Mouse (Mus musculus): ENCODE measurements at regions not wholly inside any gene's neighbourhood (a gene's known extent, or its start where the extent isn't known, plus 50 kb on each side); places are given as distances from the start of the nearest gene placed in this dataset.

DNA sequence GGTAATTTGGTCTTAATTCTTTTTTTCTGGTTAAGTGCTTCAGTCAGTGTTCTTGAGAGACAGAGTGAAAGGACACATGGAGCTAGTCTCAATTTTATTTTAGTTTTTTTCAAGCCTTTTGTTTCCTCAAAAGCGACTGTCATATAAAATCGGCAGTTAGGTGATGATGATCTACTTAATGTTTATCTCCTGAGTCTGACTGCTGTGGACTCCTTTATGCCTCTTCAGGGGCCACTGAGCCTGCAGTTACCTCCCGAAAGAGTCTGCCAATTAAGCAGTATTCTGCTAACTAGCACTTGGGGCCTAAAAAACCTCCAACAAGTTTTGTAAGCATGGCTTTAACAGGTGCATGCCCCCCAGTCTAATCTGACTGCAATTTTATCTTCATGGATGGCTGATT is 170.0 kb upstream of the Flrt2 start:
- H3K4me2 ChIP-seq, result no peak overlapping the region
- no peaks in the 10 kb centered on the region for H3K27me3 ChIP-seq
- no peaks in the 10 kb centered on the region for H3K36me3 ChIP-seq
- ATAC-seq (ENCODE audit: low FRiP score), result no peak
- H3K4me3 ChIP-seq, result no peak overlapping the region
- no peaks in the 10 kb centered on the region for H3K4me1 ChIP-seq (replicated peaks)
- H3K9me3 ChIP-seq, result no peaks in the 10 kb centered on the region
- H3K27ac ChIP-seq, result no peak overlapping the region
- 83% methylated on average over 3 of the region's 3 CpGs for WGBS
- no peak overlapping the region for H3K9ac ChIP-seq

DNA sequence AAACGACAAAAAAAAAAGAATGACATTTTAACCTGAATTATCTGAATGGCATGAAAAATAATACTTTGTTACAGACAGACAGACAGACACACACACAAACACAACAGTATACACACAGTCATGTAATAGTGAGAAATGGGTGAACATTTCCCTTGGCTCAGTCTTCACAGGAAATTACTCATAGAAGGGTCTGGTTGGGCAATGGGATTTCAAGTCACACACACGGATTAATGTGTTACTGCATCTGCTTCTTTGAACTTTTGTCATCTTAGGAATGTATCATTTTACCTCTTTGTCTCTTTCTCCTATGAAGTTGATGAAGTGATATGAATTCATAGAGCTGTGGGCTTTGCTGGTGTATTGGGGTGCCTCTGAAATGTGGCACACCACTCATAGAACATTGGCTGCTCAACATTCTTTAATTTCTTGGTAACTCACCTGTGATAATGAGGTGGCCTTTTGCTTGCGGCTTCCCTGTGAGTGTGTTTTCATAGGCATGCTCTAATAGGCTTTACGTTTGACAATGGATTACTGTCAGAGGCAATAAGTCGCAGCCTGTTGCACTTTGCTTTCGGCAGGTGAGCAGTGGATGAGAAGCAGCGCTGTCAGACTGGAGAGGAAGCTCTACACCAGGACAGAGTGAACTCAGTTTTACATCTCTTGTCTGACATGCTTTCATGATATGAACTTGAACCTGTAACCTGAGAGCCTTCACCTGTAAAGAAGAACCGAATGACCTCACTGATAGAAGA is 158.0 kb upstream of the Flrt2 start:
- no peak for ATAC-seq (ENCODE audit: low FRiP score)
- Histone ChIP-seq H3K4me1 (replicated peaks) (no peaks in the 10 kb centered on the region), H3K9me3 (no peaks in the 10 kb centered on the region), H3K4me3 (no peak overlapping the region), H3K9ac (no peak overlapping the region), H3K27ac (no peak overlapping the region), H3K27me3 (no peaks in the 10 kb centered on the region), H3K36me3 (no peaks in the 10 kb centered on the region), H3K4me2 (no peak overlapping the region)
- 82% methylated on average over 8 of the region's 8 CpGs for WGBS

DNA sequence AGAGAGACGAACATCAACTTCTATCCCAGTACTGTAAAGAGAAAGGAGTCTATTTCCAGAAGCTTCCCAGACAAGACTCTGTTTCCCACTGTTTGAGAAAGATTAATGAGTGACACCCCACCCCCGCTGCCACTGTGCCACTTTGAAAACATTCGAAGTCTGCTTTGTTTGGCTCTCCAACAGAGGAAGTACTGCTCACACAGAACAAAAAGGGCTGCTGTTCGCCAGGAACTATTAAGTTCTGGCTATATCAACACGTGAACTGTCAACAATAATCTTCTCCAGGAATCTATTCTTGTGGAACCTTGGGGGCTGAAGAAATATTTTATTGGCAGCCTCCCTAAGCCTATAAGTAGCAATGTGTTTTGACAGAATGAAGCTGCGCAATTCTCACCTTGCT is 144.7 kb upstream of the Flrt2 start:
- H3K4me3 ChIP-seq, result no peak overlapping the region
- no peak for ATAC-seq (ENCODE audit: low FRiP score)
- 0 out of 2 replicates have a peak, but pooled peaks cover 4% of the 10 kb centered on the region for H3K4me1 ChIP-seq (replicated peaks)
- no peaks in the 10 kb centered on the region for H3K27me3 ChIP-seq
- H3K9me3 ChIP-seq, result no peaks in the 10 kb centered on the region
- H3K9ac ChIP-seq, result no peak overlapping the region
- 27% methylated on average over 6 of the region's 6 CpGs for WGBS
- H3K36me3 ChIP-seq, result no peaks in the 10 kb centered on the region
- H3K27ac ChIP-seq, result no peak overlapping the region
- no peak overlapping the region for H3K4me2 ChIP-seq

DNA sequence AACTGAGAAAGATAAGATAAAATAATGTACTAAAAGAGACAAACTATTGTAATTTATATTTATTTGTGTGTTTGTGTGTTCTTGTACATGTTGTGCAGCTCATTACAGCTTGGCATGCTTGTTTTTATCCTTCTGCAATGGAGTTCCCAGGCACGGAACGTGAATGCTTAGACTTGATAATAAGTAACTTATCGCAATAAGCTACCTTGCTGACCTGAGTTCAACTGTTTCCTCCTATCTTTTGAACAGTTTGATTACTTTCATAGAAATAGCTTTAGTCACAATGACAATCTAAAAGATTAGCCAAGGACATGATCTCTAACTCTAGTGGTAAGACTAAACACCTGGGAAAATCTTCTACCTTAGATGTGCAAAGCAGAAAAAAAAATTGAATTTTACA is 138.9 kb upstream of the Flrt2 start:
- 96% methylated on average over 3 of the region's 3 CpGs for WGBS
- H3K4me3 ChIP-seq, result no peak overlapping the region
- no peak overlapping the region for H3K9ac ChIP-seq
- no peaks in the 10 kb centered on the region for H3K4me1 ChIP-seq (replicated peaks)
- H3K4me2 ChIP-seq, result no peak overlapping the region
- no peak for ATAC-seq (ENCODE audit: low FRiP score)
- no peaks in the 10 kb centered on the region for H3K36me3 ChIP-seq
- H3K9me3 ChIP-seq, result no peaks in the 10 kb centered on the region
- H3K27ac ChIP-seq, result no peak overlapping the region
- no peaks in the 10 kb centered on the region for H3K27me3 ChIP-seq

DNA sequence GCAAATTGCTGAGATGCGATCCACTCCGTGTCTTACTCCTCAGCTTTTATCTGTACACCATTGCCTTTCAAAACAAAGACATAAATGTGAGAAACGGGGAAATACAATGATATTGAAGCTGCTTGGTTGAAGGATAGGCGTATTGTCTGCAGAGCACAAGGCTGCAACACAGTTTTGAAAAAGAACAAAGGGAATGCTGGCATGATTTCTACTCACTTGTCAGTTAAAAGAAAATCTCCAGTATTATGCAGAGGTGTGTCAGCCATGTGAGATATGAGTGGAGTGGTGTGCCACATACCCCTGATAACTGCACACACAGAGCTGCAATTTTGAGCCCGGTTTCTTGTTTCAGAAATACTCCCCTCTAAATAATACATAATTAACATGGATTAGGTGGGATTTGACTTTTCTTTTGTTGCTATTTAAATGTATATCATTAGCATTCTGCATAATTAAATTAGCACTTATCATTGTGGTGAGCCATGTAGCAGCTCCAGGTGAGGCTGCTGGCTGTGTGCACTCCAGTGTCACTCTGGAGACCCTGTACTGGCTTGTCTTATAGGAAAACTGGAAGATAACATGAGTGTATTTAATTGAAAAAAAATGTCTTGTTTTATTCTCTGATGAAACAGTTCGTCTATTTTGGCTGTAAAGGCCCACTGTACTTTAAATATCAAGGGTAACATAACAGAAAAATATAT is 133.2 kb upstream of the Flrt2 start:
- peak; percentile 57; the same call in 1 of the 2 replicates for ATAC-seq (ENCODE audit: low FRiP score)
- no peaks in the 10 kb centered on the region for H3K4me1 ChIP-seq (replicated peaks)
- 60% methylated on average over 6 of the region's 6 CpGs for WGBS
- H3K4me3 ChIP-seq, result no peak overlapping the region
- no peaks in the 10 kb centered on the region for H3K9me3 ChIP-seq
- no peak overlapping the region for H3K4me2 ChIP-seq
- no peak overlapping the region for H3K9ac ChIP-seq
- H3K36me3 ChIP-seq, result no peaks in the 10 kb centered on the region
- no peak overlapping the region for H3K27ac ChIP-seq
- no peaks in the 10 kb centered on the region for H3K27me3 ChIP-seq

DNA sequence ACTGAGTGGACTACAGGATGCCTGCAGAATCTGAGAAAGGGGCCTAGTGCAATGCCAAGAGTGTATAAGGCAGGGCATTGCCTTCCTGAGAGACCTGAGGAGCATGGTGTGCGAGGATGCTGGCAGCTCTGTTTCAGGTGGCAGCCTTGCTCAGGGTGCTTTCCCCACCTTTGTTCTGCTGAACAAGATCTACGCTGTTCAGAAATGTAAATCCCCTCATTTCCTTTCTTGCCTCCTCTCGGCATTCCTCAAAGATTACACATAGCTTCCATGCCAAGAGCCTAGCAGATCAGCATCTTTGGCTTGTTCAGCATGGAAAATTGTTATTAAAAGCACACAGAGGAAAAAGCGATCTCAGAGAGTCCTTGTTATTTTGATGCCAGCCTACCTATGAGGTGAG is 128.6 kb upstream of the Flrt2 start:
- WGBS, result 83% methylated on average over 4 of the region's 4 CpGs

DNA sequence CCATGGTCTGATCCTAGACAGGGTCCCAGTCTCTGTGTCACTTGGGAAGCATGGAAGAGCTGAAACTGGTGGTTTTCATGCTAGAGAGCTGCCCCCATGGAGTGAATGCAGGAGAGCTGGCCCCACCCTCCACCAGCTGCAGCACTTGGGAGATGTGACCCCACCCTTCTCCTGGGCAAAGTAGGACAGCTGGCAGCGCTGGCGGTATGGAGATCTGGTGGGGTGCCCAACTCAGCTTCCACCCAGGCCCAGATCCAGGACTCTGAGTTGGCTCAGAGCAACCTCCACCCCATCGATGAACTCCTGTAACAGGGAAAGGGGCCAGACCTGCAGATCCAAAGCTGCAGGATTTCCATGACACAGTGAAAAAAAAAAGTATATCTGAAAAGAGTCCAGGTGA is 115.3 kb upstream of the Flrt2 start:
- ATAC-seq (ENCODE audit: low FRiP score), result no peak
- Histone ChIP-seq H3K36me3 (no peaks in the 10 kb centered on the region), H3K4me3 (no peak overlapping the region), H3K4me1 (replicated peaks) (no peaks in the 10 kb centered on the region), H3K4me2 (no peak overlapping the region), H3K9ac (no peak overlapping the region), H3K27me3 (no peaks in the 10 kb centered on the region), H3K9me3 (no peaks in the 10 kb centered on the region), H3K27ac (no peak overlapping the region)
- WGBS, result 90% methylated on average over 3 of the region's 3 CpGs

More for the DNA sequence above, 128.6 kb upstream of the Flrt2 start:
- H3K9me3 ChIP-seq, result no peaks in the 10 kb centered on the region
- no peak overlapping the region for H3K4me3 ChIP-seq
- no peak overlapping the region for H3K4me2 ChIP-seq
- H3K27me3 ChIP-seq, result no peaks in the 10 kb centered on the region
- no peak for ATAC-seq (ENCODE audit: low FRiP score)
- no peak overlapping the region for H3K27ac ChIP-seq
- no peak overlapping the region for H3K9ac ChIP-seq
- H3K36me3 ChIP-seq, result no peaks in the 10 kb centered on the region
- H3K4me1 ChIP-seq (replicated peaks), result no peaks in the 10 kb centered on the region

DNA sequence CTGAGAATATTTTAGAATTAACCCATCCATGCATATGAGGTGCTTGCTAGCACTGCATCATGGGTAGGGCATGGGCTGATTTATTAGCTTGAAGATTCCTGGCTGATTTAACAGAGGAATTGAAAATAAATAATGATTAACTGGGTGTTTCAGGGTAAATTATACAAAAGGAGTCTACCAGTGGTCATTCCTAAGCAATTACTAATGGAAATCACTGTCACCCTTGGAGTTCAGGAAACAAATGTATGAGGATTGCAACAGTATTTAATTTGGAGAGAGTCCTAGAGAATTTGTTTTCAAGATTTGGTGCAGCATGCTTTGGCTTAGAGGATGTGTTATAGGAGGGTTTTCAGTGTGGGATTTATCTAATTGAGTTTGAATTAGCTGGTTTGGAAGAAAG is 103.0 kb upstream of the Flrt2 start:
- ATAC-seq (ENCODE audit: low FRiP score), result no peak
- no peaks in the 10 kb centered on the region for H3K27me3 ChIP-seq
- no peaks in the 10 kb centered on the region for H3K4me1 ChIP-seq (replicated peaks)
- H3K4me3 ChIP-seq, result no peak overlapping the region
- no peak overlapping the region for H3K4me2 ChIP-seq
- H3K36me3 ChIP-seq, result no peaks in the 10 kb centered on the region
- H3K9me3 ChIP-seq, result no peaks in the 10 kb centered on the region
- H3K9ac ChIP-seq, result no peak overlapping the region
- H3K27ac ChIP-seq, result no peak overlapping the region

DNA sequence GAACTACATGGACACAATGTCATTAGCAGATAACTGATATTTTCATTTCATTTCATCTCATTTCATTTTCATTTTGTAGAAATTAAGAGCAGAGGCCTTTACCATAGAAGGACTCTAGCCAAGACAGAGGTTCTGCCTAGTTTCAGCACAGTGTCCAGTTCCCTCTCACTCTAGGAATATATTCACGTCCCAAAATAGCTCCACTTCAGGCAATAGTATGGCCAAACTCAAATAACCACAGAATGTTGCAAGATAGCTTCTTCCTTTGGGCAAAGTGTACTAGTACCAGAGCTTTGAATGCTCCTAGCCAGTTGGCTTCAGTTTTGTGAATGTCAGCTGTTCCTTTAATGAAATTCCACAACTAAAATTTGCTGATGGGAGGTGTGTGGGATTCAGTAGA is 72.7 kb upstream of the Flrt2 start:
- no peak for ATAC-seq (ENCODE audit: low FRiP score)
- Histone ChIP-seq H3K27ac (no peak overlapping the region), H3K4me3 (no peak overlapping the region), H3K4me2 (no peak overlapping the region), H3K36me3 (no peaks in the 10 kb centered on the region), H3K9ac (no peak overlapping the region), H3K4me1 (replicated peaks) (no peaks in the 10 kb centered on the region; the same call in 1 of the 2 replicates), H3K9me3 (no peaks in the 10 kb centered on the region), H3K27me3 (no peaks in the 10 kb centered on the region)
- 93% methylated on average over 1 of the region's 1 CpGs for WGBS

DNA sequence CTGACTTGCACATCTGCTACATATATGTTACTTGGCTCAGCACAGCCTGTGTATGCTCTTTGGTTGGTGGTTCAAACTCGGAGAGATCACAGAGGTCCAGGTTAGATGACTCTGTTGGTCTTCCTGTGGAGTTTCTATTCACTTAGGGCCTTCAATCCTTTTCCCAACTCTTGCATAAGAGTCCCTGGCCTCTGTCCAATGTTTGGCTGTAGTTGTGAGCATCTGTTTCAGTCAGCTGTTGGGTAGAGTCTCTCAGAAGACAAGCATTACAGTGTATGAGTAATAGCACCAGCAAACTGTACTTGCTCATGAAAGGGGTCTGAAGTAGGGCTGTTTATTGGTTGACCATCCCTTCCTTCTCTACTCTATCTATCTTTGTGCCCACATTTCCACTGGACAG is 61.0 kb upstream of the Flrt2 start:
- 81% methylated on average over 1 of the region's 1 CpGs for WGBS
- no peak overlapping the region for H3K4me3 ChIP-seq
- no peaks in the 10 kb centered on the region for H3K4me1 ChIP-seq (replicated peaks)
- ATAC-seq (ENCODE audit: low FRiP score), result no peak
- no peaks in the 10 kb centered on the region for H3K9me3 ChIP-seq
- H3K9ac ChIP-seq, result no peak overlapping the region
- H3K36me3 ChIP-seq, result no peaks in the 10 kb centered on the region
- no peak overlapping the region for H3K27ac ChIP-seq
- no peaks in the 10 kb centered on the region for H3K27me3 ChIP-seq
- no peak overlapping the region for H3K4me2 ChIP-seq

DNA sequence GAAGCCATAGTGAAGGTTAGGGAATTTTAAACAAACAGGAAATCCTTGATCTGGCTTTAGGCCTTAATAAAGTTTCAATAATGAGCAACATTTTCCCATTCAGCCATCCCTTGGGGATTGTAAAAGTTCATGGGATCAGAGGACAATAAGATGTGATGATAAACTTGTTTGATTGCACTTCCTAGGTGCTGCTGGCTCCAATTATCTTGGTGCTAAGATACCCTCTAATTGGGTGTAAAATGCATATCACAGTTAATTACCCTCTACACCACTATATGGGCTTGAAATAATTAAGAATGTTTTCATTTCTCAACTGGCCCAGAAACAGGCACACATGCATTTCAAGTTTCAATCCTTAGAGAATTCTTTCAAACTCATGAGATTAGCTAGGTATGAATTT is 55.4 kb upstream of the Flrt2 start:
- Histone ChIP-seq H3K4me2 (no peak overlapping the region), H3K27ac (no peak overlapping the region), H3K9ac (no peak overlapping the region), H3K27me3 (no peaks in the 10 kb centered on the region), H3K4me3 (no peak overlapping the region), H3K36me3 (no peaks in the 10 kb centered on the region), H3K9me3 (no peaks in the 10 kb centered on the region), H3K4me1 (replicated peaks) (no peaks in the 10 kb centered on the region)
- no peak for ATAC-seq (ENCODE audit: low FRiP score)

DNA sequence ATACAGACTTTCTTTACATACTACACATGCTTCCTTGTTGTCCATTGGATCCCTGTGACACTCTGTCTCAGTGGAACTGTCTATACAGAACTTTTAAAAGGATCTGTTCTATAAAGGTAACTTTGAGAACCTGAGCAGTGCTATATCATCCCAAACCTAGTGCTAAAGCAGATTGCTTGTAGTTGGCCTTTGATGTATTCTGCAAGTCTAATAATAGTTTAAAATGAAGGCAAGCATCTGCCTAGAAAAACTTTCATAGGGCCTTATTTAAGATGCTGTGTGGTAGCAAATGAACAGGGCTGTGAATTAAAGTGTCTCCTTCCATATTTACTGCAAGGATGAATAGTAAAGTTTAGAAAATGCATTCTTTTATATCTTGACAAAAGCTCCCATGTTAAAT is 52.1 kb upstream of the Flrt2 start:
- ATAC-seq (ENCODE audit: low FRiP score), result no peak
- Histone ChIP-seq H3K27ac (no peak overlapping the region), H3K9ac (no peak overlapping the region), H3K36me3 (no peaks in the 10 kb centered on the region), H3K4me1 (replicated peaks) (no peaks in the 10 kb centered on the region), H3K9me3 (no peaks in the 10 kb centered on the region), H3K4me2 (no peak overlapping the region), H3K4me3 (no peak overlapping the region), H3K27me3 (no peaks in the 10 kb centered on the region)

DNA sequence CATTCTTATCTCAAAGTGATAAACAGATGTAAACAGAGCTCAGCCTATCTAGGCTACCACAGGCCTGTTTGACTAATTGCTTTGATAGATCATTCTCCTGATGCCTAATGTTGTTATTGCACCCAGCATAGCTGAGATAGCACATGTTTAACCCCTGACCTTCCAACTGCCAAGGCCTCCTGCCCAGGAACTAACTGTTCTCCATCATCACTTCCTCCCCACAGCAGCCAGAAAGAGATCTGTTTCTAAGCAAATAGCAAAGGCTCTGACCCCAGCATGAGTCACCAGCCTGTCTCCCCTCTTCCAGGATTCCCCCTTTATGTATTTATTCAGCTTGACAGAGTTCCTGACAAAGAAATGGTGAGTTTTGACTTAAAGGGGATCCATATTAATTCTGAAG is 50.4 kb upstream of the Flrt2 start:
- H3K4me3 ChIP-seq, result no peak overlapping the region
- H3K27me3 ChIP-seq, result no peaks in the 10 kb centered on the region
- no peak overlapping the region for H3K9ac ChIP-seq
- ATAC-seq (ENCODE audit: low FRiP score), result no peak
- H3K9me3 ChIP-seq, result no peaks in the 10 kb centered on the region
- no peaks in the 10 kb centered on the region for H3K36me3 ChIP-seq
- no peak overlapping the region for H3K27ac ChIP-seq
- H3K4me1 ChIP-seq (replicated peaks), result no peaks in the 10 kb centered on the region
- H3K4me2 ChIP-seq, result no peak overlapping the region

Measured in hindbrain, embryonic 13.5 days (tissue).